Mouse (Mus musculus) megakaryocyte progenitor cell, adult 5-6 weeks (primary cell): ENCODE measurements around the gene Ssbp2. TPM values are rescaled to one million over a fixed set of nuclear protein-coding genes. Genes with fewer than 3 reads are reported as not detected.

Source experiments
- ATAC-seq: replicated peaks from 2 replicates; pipeline ENCODE4 v1.8.0; 2016; ENCODE audit warnings: mild to moderate bottlenecking, moderate TSS enrichment, inconsistent platforms; ENCODE audit not compliant: poor library complexity
- total RNA-seq, 2 experiments: library from RNA; stranded (forward) in 1 of 2; stranded (reverse) in 1 of 2; fragments of 157-497, 149-512 nt in 1 of 2; fragments of 200-1000 nt in 1 of 2; gene quantifications; 2 replicates each; pipeline versions ENCODE4 v1.2.3 to v1.2.4; 2015 to 2017

The Ssbp2 gene
- total RNA-seq, 2 experiments from 2014 or later, result 39.1 to 60.5 TPM

DNA sequence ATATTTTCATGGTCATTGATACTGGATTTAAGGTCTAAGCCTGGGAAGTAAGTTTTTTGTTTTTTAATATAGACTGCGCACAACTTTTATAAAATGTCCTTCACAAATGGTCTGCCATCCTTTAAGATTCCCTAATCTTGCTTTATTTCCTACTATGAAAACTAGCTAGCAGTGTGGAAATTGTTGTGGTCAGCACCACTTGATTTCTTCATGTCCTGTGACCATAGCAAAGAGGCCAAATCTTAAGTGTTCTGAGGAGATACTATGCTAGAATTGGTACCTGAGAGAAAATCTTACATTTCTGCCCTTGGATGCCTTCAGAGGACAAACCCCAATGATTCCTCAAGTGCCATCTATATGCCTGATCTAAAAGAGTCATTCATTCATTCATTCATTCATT is 60.9 kb downstream of the Ssbp2 start:
- peak; percentile 68 for ATAC-seq

DNA sequence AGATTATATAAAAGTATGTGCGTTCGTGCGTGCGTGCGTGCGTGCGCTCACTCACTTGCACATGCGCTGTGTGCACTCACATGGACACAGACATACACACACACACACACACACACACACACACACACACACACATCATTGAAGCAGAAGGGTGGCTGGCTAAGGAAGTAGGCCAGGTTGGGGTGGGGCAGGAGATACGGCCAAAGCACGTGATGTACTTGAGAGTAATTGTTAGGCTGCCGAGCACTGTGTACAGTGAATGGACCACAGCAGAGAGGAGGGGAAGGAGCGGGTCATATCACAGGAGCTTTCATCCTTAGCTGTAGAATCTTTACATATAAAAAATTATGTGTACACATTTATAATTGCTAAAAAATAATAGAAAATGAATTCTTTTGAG is 66.0 kb downstream of the Ssbp2 start:
- ATAC-seq, result peak; percentile 37; the same call in 1 of the 2 replicates

- no peak for ATAC-seq
Observed at GRCm38 (mm10) chr13:91529821-91530220, 69.7 kb downstream of the Ssbp2 start.

DNA sequence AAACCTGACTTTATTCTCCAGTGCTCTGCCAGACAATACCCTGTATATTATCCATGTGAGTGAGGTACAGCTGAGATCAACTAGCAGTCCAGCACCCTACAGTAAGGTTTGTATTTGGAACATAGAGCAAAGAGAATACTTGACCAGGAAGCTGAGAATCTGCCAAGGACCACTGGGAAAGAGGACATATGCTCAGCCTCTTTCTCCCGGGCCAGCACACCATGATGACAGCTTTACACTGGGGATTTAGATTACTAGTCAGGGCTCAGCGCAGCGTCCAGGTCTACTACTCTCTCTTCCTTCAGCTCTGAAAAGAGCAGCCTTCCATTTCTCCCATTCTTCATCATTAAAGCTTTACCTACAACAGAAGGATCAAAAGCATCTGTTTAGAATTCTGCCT is 76.6 kb downstream of the Ssbp2 start:
- no peak for ATAC-seq

DNA sequence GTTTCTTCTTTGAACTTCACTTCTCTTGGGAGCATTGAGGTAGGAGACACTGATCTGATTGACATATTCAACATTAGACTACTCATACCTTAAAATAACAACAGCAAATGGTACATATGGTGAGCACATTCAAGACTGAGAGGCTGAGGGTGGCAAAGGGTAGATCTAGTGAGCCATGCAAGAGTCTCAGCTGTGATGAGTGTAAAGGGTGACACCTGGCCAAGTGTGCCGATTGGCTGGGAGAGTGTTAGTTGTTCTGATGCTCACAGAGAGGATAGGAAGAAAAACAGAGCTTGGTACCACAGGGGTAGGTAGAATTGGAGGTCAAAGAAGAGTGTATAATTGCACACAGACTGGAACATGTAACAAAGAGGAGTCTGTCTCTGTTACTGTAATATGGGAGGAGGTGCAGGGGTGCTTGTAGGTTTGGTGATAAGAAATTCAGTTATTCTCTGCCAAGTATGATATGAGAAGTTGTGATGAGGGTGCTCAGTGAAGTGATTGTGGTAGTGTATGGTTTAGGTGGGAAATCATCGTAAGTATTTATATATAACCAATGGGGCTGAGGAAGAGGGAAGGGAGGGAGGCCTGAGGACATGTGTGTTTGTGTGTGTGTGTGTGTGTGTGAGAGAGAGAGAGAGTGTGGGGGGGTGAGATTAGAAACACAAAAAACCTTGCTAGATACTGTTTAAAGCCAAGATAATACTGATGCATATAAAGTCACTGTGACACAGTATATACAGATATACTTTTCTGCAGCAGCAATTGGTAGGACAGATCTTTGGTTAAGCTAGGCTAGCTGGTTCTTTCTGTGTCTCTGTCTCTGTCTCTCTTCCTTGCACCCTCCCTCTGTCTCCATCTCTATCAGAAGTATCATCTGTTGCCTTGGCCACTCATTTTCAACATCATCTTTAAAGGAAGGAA is 80.3 kb downstream of the Ssbp2 start:
- ATAC-seq, result peak; percentile 47

DNA sequence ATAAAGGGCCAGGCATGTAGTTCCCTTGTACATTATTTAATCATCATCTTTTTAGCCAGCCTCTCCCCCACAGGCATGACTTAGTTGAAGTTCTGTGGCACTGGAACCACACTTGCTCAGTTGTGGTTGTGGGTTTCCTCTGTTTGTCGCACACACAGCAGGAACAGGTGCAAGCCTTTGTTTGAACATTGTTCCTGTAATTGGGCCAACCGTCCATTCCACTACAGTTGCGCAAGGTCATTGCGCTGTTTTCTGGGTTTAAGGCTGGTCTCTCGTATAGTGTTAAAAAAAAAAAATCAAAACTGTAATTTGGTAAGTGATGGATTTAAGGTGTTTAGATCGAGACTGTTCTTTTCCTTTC is 81.0 kb downstream of the Ssbp2 start:
- ATAC-seq, result peak; percentile 83

GRCm38 (mm10) chr13:91543555-91543954 is 83.5 kb downstream of the Ssbp2 start:
- ATAC-seq, result no peak

DNA sequence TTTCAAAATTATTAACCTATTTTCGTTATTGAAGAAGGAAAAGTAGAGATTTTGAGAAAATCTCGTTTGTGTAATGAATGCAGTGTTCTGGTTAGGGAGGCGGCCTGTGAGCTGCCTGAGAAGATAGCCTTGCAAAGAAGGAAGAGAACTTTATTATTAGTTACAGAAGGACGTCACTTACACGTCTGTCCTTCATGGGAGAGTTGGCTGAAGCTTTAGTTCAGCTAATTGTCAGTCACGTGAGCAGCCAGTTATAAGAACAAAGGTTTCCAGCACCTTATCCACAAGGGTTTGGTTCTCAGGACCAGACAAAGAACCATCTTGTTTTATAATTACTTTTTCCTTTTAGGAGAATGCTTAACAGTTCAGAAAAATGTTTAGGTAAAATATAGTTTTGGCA is 104.0 kb downstream of the Ssbp2 start:
- ATAC-seq, result no peak

- no peak for ATAC-seq
Observed at GRCm38 (mm10) chr13:91564755-91565154, 104.7 kb downstream of the Ssbp2 start.

DNA sequence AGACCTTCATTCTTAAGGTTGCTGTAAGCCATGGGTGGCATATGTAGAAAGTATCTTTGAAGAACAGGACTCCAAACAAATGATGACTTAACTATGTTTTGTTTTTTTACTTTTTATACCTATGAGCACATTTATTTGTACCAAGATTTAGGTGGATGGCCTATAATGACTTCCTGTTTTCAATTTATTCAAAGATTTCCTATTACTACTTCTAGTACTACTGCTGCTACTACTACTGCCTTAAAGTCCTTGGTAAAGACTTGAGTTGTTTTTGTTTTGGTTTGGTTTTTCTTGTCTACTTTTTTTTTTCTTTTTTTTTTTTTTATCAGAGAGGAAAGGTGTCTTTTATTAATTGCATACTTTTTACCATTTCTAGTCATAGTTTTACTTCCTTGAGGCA is 121.4 kb downstream of the Ssbp2 start:
- ATAC-seq, result no peak

- no peak for ATAC-seq
Observed at GRCm38 (mm10) chr13:91582212-91582611, 122.1 kb downstream of the Ssbp2 start.

DNA sequence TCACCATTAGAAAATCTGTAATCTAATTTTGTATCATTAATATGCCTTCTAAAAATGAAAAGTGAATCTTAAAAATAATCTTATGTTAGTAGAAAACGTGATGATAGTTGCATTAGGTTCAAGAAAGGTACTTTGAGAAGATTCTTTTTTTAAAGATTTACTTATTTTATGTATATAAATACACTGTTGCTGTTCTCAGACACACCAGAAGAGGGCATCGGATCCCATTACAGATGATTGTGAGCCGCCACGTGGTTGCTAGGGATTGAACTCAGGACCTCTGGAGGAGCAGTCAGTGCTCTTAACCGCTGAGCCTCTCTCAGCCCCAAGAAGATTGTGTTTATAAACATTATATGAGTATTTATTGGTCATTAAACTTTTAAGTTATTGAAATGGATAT is 126.3 kb downstream of the Ssbp2 start:
- no peak for ATAC-seq

GRCm38 (mm10) chr13:91588475-91588874 is 128.4 kb downstream of the Ssbp2 start:
- ATAC-seq, result peak; percentile 54; the same call in 1 of the 2 replicates

GRCm38 (mm10) chr13:91591863-91592262 is 131.8 kb downstream of the Ssbp2 start:
- no peak for ATAC-seq

DNA sequence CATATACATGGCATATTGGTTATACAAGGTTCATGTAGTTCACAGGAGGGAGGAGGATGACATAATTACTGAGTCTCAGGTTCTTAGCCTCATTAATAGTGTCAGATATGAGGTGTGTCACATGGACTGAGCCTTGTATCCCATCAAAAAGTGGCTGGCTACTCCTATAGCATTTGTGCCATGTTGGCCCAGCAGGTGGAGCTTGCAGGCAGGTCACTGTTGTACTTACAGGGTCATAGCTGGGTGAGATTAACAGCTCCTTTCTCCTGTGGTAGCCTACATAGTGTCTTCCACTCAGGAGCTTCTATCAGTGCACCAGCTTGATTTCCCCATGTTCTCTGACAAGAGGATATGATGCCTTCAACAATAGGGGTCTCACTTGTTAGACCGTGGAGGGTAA is 135.2 kb downstream of the Ssbp2 start:
- ATAC-seq, result peak; percentile 64

DNA sequence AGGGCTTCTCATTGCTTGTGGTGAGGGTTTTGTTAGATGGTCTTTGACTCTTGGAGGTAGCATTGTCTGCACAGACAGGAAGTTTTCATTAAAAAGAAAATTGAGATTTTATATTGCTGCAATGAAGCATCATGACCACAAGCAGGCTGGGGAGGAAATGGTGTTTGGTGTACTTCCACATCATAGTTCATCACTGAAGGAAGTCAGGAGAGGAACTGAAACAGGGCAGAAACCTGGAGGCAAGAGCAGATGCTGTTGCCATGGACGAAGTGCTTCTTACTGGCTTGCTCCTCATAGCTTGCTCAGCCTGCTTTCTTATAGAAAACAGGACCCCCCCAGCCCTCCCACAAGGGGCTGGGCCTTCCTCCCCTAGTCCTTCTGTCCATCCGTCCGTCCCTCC is 139.5 kb downstream of the Ssbp2 start:
- ATAC-seq, result peak; percentile 90

DNA sequence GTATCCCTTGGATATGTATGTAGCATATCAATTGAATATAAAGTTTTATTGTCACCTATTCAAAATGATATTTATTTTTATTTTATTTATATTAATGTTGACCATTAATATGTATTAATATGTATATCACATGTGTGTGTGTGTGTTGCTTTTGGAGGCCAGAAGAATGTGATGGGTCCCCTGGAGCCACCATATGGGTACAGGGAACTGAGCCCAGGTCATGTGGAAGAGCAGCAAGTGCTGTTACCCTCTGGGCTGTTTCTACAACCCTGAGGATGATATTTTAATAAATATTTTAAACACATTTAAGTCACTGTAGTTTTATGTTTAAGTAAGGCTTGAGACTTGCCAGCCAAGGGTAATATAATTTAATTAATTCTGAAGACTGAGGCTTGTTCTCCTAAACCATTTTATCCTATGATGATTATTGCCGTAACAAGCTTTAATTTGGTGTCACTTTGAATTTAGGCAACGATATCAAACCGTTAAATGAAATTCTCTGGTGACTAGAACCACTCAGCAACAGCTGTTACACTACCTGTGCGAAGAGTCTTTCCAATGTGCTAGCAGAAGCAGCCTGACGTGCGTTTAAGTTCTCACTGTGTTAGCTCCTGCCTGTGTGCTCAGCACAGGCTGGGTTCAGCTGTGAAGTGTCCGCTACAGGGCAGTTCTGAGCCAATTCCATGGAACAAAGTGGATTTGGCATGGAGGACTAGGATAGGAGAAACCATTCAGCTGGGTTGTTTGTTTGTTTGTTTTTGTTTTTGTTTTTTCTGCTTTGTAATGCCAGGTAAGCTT is 145.2 kb downstream of the Ssbp2 start:
- ATAC-seq, result no peak

- no peak for ATAC-seq
Observed at GRCm38 (mm10) chr13:91610601-91611000, 150.5 kb downstream of the Ssbp2 start.

GRCm38 (mm10) chr13:91611909-91612308 is 151.8 kb downstream of the Ssbp2 start:
- ATAC-seq, result peak; percentile 97

GRCm38 (mm10) chr13:91612578-91612977 is 152.5 kb downstream of the Ssbp2 start:
- no peak for ATAC-seq

DNA sequence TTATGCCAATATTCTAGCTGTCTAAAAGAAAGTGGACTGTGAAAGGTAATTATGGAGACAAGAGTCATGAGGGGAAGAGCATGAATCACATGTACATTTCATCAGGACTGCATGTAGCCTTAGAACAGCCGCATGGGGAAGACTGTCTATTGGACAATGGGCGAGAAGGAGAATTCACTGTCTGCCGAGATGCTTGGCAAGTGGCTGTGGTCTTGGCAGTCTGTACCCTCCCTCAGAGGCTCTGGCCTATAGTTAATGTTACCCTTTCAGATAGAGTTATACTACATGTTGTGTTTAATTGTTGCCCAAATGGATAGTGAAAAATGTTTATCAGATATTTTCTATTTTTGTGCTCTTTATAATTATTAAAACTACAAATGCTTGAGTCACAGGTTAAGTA is 156.0 kb downstream of the Ssbp2 start:
- no peak for ATAC-seq

- ATAC-seq, result no peak
Observed at GRCm38 (mm10) chr13:91616876-91617275, 156.8 kb downstream of the Ssbp2 start.
